Mouse (Mus musculus): ENCODE measurements around the gene Car7.

Gene Car7

DNA sequence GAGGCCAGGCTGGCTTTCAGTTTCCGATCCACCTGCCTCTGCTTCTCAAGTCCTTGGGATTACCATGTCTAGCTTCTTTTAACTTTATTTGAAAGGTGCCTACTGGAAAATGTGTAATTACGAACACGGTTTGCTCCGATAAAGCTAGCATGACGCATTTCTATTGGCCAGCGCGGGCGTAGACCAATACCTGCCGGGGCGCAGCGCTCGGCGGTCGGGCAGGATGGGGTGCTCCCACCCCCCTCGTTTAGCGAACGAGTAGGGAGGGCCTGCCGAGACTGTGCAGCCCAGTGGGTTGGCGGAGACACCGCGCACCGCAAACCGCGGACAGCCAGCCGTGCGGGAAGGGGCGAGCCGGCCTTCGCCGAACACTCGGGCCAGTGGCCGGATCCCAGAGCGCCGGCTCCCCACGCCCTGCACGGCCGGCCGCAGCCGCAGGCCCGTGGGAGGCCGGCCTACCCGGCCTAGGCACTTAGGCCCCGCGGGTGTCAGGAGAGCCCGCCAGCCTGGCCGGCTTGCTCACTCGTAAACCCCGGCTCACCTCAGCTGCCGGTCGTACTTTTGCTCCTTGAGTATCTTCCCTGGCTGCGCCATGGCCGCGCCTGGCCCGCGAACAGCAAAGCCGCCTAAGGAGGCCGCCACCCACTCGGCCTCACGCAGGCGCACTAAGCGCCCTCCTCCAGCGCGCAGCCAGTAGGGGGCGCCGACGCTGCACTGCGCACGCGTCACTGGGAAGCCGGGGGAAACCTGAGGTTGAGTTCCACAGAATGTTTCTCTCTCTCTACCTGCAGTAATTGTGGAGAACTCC lies at the start of gene Car7, which contains the start of gene Nae1:
Gene Car7, plus strand, starts transcription at position 719 of the 808 bp plus-strand sequence.
Gene Nae1, minus strand, starts transcription at position 667 of the 808 bp plus-strand sequence.
- DNase-seq (ENCODE audit: low spot score), result peak; percentile 90

DNA sequence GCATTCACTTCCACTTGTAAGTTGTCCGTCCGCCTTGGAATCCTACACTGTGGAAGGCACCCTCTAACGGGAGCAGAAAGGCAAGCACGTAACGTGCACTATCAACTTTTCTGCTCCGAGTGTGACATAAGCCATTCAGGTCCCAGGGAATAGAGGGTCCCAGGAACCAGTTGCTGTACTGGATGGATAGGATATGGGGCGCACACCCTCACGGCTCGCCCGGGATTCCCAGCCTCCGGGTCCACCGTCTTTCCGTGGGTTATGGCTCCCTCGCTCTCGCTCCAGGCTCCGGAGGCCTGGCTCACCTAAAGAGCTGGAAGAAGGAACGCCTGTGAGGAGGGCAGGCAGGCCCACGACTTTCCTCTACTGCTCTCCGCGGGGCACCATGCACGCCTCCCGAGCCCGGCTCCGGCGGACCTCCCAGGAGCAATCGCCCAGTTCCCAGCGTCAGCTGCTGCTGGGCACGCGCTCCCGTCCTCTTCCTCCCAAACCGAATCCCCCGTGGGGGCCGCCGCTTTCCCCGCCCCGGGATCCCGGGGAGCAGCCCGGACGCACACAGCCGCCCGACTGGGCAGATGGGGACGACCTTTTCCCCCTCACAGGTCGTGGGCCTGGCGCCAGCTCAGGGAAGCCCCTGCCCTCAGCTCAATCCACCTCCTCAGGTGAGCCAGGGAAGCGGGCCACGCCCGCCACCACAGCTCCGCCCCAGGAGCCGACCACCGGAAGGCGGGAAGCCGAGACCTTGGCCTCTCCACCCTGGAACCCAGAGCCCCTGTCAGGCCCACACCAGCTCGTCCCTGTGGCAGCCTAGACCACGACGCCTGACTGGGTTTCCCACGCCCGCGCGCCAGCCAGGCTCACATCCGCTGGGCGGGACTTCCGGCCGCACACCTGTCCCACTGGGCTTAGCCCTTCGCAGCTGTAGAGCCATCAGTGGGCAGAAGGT lies 25.2 kb upstream of the Car7 start, which contains the start of gene Terb1:
Gene Terb1, minus strand, starts transcription at position 850 of the 946 bp plus-strand sequence.
- DNase-seq (ENCODE audit: low spot score), result peak; percentile 67

DNA sequence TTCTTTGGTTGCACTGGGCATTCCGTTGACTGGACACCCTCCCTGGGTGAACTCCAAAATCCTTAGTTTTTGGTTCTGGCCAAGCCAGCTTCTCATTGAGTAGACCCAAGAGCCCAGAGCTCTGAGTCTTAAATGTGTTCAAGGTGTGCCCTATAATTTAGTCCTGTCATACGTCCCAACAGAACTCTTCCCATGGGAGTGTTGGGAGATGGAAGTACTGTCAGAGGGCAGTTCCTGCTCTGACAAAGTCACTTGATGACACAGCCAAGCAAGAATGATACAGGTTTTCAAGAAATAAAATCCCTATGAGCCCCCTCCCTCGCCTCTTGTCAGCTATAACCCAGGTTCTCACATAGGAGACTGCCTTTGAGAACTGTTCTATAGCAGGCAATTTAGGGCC lies 24.4 kb upstream of the Car7 start:
- no peak for DNase-seq (ENCODE audit: low spot score)

DNA sequence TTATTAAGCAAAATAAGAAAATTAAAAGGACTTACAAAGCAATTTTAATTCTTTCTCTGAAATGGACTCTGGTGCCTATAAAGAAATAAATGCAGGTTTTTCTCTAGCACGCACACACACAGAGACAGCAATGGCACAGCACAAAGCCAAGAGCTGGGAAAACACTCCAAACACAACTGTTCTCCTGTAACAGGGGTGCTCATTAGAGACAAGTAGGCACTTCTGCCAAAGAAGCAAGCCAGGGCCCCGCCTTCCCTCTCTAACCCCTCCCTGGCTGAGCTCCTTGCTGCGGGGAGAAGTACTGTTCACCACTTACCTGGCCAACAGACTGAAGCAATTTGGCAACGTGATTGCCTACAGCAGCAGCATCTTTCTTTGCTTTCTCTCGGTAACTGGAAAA lies 16.6 kb upstream of the Car7 start:
- no peak for DNase-seq (ENCODE audit: low spot score)

DNA sequence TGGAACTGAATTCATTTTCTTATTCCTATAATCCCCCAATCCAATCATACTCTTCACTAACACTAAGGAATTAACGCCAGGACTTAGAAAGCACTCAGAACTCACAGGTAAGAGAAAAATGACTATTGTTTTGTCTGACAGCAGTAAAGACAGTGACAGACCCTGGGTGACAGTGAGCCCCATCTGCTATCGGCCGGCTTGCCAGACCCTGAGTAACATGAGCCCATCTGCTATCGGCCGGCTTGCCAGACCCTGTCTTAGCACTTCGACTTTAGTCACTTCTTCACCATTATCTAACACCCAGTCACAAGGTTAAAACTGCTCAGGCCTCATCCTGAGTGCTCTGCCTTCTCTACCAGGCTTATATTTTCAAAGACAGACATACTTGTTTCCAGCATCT lies 4.8 kb upstream of the Car7 start:
- no peak for DNase-seq (ENCODE audit: low spot score)

DNA sequence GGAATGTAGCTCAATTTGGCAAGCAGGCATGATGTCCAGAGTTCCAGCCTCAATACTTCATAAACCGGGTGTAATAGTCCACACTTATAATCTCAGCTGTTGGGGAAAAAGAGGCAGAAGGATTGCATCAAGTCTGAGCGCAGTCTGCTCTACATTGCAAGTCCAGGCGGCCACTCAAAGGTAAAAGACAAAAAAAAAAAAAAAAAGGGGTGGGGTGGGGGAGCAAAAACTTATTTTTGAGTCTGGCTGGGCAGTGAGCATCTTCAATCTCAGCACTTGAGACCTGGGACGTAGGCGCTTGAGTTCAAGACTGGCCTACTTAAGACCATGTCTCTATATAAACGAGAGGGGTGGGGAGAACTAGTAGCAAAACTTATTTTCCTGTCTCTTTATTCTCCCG lies 938 bp upstream of the Car7 start:
- DNase-seq (ENCODE audit: low spot score), result no peak

DNA sequence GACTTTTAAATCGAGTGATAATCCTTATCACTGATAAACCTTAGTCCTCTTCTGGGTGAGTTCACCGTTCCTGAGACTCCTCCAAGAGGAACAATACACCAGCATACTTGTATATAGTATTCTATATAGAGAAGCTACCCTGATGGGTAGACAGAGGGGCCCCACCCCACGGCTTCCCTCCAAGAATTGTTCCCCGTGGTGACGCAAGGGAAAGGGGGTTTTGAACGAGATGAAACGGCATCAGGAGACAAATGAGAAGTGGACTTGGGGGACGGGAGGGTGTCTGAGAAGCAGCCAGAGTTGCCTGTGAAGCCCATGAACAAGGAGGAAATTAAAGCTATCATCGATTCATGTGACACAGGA lies 271 bp downstream of the Car7 start:
- no peak for DNase-seq (ENCODE audit: low spot score)

DNA sequence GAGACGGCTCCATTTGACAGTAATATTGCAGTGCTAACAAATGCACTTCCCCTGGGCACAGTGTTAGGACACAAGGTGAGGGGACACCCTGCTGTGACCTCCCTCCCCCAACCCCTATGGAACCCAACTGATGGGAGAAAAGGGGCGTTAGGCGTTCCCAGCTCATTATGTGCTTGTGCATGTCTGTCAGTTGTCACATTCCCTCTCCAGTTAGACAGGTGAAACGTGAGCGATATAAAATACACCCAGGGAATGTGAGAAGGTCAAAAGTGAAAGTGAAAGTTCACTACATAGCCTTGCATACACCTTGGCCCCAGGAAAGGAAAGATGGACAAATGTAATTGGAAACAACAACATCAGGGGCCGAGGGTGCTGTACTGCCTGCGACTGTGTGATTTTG lies 889 bp downstream of the Car7 start:
- DNase-seq (ENCODE audit: low spot score), result no peak

DNA sequence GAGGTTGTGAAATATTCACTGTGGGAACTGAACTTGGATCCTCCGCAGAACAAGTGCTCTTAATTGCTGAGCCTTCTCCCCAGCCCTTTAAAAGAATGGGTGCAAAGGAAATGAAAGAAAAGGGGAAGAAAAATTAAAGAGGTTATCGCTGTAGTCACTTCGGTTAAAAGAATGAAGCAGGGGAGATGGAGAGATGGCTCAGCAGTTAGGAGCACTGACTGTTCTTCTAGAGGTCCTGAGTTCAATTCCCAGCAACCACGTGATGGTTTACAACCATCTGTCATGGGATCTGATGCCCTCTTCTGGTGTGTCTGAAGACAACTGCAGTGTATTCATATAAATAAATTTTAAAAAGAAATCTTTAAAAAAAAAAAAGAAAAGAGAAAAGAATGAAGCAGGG lies 1.5 kb downstream of the Car7 start:
- no peak for DNase-seq (ENCODE audit: low spot score)

DNA sequence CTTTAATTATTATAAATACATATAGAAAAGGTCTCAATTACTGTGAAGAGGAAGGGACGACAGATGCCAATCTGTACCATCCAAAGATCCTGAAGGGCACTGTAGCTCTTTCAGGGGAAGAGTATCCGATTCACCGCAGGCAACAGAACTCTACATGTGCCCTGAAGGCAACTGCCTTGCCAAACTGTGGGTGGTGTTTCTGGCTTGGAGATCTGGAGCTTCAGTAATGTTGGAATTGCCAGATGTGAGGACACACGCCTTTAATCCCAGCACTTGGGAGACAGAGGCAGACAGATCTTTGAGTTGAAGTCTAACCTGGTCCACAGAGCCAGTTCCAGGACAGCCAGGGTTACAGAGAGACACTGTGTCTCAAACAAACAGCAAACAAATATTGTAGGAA lies 4.4 kb downstream of the Car7 start:
- no peak for DNase-seq (ENCODE audit: low spot score)

DNA sequence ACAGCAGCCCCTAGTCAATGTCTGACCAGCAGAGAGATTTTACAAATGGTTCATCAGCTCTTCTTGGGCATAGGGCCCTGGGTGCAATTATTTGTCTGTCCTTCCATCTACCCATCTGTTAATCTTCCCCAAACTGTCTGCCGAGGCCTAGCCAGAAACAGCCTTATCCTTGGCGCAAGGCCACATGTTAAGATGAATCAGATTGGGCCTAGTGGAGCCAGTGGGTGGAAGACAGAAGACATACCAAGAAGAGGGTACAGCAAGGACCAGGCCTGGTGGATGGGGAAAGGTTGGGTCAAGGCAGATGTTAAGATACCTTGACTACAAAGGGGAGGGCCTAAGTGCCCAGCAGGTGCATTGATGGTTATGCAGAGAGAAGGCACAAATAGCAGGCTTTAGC lies 5.1 kb downstream of the Car7 start:
- DNase-seq (ENCODE audit: low spot score), result no peak

DNA sequence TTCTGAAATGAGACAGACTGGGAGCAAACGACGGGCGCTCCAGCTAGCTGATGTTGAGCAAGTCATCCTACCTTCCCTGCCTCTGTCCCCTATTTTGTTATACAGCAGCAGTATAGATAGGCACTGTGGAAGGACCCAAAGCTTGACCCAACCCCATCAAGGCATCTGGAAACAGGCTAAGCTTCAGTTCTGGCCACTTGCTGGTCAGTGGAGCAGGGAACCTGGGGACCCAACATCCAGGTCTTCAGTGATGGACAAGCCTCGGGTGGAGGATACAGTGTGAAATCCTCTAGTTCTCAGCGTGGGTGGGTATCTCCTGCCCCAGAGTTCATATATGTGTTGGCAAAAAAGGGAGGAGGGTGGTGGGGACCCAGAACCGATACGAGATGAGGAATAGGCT lies 5.7 kb downstream of the Car7 start:
- no peak for DNase-seq (ENCODE audit: low spot score)

DNA sequence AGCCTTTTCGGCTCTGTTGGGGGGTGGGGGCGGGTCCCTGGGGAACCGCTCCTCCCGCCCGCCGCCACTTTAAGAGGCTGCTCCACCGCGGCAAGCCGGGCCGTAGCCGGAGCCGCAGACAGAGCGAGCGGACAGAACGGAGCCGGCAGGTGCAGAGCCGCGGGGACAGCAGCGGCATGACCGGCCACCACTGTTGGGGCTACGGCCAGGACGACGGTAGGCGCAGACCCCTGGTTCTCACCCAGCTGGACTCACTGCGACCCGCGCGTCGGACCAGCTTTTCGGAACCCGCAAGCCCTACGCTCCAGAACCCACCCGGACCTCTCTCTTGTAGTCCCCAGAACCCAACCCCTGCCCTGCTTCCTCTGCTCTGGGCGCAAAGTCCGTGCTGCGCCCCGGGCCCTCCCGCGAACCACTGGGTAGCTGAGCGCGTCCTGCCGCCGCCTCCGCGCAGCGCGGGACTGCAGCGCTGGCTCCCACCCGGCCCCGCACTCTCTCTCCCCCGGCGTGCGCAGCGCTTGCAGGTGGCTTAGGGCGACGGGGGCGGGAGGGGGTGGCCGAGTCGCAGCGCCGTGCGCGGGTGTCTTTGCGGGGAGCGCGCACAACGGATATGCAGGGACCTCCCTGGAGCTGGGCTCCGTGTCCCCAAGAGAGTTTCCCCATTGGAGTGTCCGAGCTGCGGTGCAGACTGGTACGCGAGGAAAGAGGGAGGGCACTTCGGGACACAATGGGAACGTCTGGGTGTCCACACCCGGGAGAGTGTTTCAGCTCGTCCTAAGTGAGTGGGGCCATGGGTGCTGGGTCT lies 6.4 kb downstream of the Car7 start:
- DNase-seq (ENCODE audit: low spot score), result peak; percentile 75

DNA sequence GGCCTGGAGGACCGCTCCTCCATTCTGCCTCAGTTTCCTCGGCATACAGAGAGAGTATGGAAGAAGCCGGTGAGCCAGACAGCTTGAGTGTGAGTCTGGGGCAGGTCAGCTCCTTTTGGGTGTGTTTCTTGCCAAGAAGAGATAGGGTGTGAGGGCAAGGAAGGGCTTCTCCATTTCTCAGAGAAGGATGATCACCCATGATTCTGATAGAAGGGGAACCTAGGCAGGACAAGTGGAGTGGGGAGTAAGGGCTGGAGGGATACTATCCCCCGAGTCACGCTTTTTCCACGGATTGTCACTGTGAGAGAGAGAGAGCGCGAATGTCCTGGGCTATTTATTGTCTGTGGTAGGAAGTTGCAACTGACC lies 7.0 kb downstream of the Car7 start:
- DNase-seq (ENCODE audit: low spot score), result no peak

DNA sequence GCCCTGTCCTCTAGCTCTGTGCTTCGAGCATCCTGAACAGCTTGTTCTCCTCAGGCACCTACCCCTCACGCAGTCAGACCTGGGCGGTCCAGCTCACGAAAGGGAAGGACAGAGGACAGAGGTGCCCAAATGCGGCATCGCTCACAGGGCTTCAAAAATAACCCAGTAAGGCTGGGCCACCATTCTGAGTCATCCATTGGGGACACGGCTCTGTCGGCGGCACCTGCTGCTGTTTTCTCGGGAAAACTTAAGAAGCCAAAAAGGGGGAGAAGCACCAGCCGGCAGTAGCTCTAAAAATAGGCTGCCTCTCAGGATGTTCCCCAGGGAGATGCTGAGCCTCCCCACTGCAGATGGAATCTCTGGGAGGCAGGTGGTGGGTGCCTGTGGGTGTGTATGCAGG lies 7.7 kb downstream of the Car7 start:
- no peak for DNase-seq (ENCODE audit: low spot score)

DNA sequence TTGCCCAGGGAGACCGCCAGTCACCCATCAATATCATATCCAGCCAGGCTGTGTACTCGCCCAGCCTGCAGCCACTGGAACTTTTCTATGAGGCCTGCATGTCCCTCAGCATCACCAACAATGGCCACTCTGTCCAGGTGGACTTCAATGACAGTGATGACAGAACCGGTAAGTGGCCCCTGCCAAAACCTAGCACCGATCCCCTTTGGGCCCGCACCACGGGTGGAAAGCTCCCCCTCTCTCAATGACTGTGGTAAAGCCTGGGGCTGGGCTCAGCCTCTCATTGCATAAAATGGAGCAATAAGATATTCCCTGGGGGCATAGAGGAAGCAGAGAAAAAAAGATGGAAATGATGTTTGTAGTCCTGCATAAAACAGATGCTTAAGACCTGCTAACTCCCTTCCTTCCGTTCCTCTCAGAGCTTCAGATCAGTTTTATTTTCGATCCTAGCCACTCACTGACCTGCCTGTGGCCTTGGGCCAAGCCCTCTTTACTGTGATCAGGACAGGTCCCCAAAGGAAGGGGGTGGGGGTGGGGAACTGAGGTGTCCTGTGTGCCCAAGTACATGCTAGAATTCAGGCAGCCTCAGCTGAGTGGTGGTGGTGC lies 9.1 kb downstream of the Car7 start:
- no peak for DNase-seq (ENCODE audit: low spot score)

DNA sequence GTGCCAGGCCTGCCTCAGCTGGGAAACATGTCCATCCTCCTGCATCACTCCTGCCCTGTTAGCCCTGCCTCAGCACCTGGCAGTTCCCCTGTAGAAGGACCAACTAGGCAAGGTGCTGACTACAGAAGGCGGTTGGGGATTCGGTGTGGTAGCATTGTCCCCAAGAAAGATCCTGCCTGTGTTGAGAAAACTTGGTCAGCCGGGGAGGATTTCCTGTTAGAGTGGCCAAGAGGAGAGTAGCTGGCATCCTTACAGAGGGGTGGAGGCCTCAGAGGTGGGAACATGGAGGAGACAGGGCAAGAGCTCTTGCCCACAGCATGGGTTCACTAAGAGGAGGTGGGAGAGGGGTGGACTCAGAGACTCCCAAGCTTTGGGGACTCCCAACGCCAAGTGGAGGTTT lies 20.7 kb downstream of the Car7 start:
- DNase-seq (ENCODE audit: low spot score), result no peak

DNA sequence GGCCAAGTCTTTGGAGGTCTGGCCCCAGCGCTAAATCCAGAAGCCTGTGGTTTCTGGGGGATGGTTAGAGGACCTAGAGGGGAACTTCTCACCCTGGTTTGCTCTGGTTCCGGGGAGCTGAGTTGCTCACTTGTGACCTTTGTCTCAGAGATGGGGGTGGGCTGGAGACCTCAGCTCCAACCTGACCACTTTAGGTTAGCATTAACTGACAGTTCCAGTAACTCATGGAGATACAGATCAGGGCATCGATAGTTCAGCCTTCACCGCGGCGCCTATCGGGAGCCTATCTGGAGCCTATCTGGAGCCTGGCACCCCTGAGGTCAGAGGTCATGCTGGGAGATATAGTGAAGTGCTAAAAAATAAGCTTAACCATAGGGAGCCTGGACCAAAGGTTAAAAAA lies 22.7 kb downstream of the Car7 start:
- peak; percentile 88 for DNase-seq (ENCODE audit: low spot score)

DNA sequence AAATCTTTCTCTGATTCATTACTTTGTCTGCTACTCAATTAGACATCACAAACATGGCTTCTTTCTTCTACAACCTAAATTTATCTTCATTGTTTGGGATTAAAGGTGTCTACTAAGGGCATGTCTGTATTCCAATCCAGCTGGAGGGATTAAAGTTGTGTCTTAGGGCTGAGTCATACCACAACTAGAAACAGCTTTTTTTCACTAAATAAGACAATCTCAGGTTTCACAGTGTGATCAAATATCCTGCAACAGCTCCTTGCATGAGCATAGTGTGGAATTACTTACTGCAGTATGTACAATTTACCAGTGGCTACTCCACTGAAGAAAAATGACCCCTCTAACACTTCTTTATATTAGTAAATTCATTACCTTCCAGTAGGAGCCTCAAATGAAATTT lies 26.2 kb downstream of the Car7 start:
- DNase-seq (ENCODE audit: low spot score), result no peak

DNA sequence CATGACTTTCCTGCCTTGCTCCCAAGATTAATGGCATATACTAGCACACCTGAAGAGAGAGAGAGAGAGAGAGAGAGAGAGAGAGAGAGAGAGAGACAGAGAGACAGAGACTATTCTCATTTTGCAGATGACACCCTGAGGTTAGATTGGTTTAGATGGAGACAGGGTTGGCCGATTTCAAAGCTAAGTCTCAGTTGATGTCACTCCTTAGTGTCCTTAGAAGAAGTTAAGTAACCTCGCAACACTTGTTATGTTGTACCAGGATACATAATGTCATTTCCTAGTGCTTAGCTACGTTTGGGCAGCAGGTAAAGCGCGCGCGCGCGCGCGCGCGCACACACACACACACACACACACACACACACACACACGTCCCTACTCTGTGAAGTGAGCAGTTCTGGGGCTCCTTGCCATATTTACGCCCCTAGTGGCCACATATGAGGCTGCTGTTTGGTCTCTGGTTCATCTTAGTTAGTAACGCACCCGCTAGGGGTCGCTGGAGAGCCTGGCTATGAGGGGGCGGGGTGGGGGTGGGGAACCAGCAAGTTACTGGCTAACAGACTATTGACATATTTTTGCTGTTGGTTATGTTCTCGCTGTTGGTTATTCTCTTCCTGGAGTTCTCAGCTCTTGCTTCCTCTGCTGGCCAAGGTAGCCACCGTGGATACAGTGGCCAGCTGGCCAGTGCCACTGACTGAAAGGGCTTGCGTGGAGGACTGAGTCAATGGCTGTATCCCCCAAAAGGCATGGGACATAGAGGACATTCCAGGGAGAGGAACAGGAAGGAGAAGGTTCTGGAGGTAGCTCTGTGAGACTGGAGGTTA lies 30.4 kb downstream of the Car7 start:
- DNase-seq (ENCODE audit: low spot score), result peak; percentile 83

DNA sequence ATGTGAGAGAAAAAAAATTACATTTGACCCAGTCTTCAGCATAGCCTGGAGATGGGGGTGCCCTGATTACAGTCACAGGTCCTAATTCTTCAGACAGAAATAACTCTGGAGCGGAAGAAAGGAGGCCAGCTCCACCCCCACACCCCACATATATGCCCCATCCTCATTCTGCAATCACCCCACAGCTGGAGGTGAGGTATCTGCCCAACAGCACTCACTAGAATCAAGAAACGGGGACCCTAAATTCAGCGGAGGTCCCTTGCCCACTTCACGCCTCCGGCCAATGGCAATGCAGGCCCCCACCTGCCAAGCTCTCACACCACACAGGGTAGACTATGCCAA lies 30.9 kb downstream of the Car7 start:
- DNase-seq (ENCODE audit: low spot score), result no peak

All from yolk sac, embryonic 10.5 days (tissue).